Mouse (Mus musculus): ENCODE measurements around the gene Golph3.

DNA sequence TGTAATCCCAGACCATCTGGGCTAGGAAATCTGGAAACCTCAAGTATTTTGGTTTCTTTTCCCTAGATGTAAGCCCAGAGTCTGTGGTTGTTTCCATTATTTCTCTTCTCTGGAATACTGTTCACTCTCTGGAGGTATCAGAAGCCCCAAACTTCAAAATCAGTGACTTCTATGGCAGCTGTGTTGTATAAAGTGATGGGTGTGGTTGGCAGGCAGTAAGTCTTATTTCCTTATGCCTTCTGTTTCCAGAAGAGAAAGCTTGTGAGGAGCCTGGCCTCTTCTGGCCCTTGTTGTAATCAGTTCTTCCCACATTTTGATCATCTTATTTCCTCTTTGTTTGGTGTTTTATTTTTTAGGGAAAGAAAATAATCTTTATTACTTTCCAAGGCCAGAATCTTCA is 9.6 kb downstream of the Golph3 start:
- no peak for TF ChIP-seq CEBPB (IDR thresholded peaks at IDR 0.05; ENCODE audit: low read depth)
- TF ChIP-seq CTCF (IDR thresholded peaks at IDR 0.05; ENCODE audit: control insufficient read depth, insufficient read depth, insufficient read length), result no peak
